Mouse (Mus musculus): ENCODE data around the gene Dnah11.

The Dnah11 gene

DNA sequence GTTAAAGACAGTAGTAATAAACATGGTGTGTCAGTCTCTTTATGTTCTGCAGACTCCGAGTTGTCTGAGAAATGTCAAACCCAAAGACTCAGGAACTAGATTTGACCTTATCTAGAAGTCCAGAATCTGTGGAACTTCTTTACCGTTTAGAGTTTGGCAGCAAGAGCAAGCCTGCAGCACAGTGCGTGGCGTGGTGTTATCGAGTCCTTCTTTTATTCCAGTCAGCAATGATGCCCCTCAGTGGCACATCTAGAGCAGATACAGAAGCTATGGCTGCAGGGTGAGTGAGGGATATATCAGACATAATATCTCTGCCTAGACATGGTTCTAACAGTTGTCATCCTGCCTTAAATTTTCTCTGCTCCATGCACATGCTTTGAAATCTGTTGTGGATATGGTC lies 336.2 kb downstream of the Dnah11 start:
- DNase-seq (ENCODE audit: low spot score in 2 of 2) = no peak

DNA sequence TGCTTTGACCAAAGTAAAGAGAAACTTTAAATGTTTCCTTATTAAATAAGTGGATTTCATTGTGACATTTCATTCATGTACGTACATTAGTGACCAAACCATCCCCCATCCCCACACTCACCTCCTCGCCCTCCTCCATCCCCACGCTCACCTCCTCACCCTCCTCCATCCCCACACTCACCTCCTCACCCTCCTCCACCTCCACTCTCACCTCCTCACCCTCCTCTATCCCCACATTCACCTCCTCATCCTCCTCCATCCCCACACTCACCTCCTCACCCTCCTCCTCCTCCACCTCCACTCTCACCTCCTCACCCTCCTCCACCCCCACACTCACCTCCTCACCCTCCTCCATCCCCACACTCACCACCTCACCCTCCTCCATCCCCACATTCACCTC lies 337.6 kb downstream of the Dnah11 start:
- DNase-seq (ENCODE audit: low spot score in 2 of 2) = no peak

DNA sequence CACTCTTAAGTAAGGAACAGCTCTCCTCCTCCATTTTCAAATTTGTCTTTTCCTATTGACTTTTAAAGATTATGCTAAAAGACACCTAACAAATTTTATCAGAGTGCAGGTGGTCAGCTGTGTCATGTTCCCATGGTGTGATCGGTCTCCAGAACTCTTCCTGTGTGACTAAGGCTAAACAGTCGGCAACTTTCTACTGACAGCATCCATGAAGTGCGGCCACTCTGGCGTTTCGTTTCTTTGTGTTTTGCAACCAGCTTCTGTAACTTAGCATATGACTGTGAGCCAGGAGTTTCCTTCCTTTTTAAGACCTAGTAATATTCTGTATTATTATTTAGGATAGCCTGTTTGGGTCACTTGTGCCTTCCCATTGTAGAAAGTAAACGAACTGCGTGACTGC lies 338.0 kb downstream of the Dnah11 start:
- no peak for DNase-seq (ENCODE audit: low spot score in 2 of 2)

DNA sequence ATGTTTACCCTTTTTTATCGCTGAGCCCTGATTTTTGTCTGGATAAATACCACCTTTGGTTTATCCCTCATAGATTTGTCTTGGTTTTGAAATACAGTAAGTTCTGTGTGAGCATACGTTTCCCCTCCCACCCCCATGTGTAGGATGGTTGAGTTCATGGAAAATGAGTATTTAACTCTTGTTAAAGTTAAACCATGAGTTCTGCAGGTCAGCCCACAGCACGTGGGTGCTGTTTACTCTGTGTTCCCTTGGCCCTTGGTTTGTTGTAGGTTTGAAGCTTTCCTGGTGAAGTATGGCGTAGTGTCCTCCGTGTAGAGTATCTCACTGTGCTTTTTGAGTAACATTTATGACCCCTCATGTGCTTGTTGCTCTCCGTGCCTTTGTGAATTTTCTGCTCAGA lies 341.0 kb downstream of the Dnah11 start:
- no peak for DNase-seq (ENCODE audit: low spot score in 2 of 2)

DNA sequence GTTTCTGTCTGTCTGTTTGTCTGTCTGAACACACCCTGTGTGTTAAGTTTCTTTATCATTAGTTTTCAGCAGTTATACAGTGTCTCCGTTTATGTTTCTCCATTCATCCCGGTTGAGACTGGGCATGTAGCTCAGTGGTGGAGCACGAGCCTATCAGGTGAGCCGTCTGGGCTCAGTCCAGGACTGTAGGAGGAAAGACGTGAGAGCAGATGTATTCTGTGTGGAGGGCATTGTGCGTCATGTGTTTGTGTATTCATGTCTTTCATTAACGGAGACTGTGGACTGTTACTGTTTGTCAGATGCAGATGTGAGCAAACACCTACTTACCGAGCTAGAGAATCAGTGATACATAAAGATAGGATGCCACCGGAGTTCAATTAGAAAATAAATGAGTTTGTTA lies 341.8 kb downstream of the Dnah11 start:
- DNase-seq (ENCODE audit: low spot score in 2 of 2) = no peak

DNA sequence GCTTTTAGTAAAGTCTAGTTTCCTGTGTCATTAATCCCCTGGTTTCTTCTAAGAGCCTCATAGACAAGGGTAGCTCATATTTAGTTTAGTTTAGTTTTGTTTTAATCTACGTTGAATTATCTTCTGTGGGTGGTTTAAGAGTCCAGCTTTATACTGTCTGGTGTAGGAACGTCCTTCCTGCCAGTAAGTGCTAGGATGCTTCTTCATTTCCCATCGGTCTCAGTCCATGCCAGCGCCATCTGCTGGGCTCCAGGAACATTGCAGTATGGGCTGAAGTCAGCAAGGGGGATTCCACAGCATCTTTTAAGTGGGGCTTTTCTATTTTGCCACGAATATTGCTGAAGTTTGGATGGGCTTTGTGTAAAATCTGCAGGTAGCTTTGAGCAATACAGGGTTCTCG lies 345.5 kb downstream of the Dnah11 start:
- peak; percentile 44 to 78 for DNase-seq (ENCODE audit: low spot score in 2 of 2)

DNA sequence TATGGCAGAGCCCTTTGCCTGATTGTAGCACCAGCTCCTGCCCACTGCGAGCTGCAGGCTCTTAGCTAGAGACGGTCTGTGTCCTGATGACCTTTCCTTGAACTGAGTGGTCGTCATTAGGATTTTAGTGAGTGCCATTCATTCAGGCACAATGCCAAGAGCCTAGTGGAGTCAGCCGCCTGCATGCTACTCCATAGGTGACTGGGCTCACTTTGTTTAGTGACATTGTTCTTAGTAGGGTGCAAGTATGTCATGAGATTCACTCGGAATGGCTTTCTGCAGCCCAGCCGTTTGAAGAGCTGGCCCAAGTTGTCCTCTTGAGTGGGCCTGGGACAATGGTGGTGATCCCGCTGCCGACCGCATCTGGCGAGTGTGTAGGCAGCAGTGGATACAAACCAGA lies 348.4 kb downstream of the Dnah11 start:
- no peak for DNase-seq (ENCODE audit: low spot score in 2 of 2)

DNA sequence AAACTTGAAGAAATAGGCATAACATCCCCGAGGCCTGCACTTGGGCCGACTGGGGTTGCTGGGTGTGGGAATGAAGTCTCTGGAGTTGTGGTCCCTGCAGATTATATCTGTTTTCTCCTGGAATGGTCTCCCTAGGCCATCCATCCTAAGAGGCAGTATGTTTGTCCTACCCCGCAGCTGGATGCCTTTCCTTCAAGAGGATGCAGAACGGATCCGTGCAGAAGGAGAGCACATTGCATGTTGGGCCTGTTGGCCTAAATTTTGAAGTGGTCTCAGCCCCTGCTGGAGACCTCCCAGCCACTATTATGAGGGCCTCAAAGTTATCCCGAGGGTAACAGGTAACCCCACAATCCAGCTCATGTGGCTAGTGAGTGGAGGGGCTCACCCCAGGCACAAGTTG lies 350.2 kb downstream of the Dnah11 start:
- no peak for DNase-seq (ENCODE audit: low spot score in 2 of 2)

DNA sequence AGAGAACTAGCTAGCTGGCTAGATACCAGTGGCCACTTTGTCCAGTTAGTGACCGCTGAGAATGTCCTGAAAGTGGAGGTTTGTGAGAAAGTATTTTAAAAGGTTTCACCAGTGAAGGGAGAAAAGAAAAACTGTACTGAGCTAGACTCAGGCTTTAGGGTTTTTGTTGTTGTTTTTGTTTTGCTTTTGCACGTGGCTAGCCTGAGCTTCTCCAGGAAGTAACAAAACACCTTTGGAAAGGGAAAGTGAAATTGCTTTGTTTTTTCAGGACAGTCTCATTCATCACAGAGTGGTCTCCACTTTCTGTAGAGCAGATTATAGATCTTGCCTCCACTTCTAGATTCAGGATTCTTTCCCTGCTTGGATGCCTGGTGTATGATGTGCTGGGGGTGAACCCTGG lies 353.9 kb downstream of the Dnah11 start:
- no peak for DNase-seq (ENCODE audit: low spot score in 2 of 2)

DNA sequence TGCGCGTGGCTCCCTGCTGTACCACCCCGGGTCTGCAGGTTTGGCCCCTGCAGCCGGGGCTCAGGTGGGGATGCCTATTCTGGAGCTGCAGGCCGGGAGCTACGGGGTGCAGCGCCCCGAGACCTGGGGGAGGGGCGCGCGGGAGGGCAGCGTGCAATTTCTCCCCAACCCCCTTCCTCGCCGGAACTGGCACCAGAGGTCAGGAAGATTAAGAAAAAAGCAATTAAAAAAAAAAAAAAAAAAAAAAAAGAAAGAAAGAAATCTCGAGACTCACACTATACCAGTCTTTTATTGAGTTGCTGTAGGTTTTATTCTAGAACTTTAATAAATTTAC lies 354.8 kb downstream of the Dnah11 start:
- DNase-seq (ENCODE audit: low spot score in 2 of 2) = no peak

DNA sequence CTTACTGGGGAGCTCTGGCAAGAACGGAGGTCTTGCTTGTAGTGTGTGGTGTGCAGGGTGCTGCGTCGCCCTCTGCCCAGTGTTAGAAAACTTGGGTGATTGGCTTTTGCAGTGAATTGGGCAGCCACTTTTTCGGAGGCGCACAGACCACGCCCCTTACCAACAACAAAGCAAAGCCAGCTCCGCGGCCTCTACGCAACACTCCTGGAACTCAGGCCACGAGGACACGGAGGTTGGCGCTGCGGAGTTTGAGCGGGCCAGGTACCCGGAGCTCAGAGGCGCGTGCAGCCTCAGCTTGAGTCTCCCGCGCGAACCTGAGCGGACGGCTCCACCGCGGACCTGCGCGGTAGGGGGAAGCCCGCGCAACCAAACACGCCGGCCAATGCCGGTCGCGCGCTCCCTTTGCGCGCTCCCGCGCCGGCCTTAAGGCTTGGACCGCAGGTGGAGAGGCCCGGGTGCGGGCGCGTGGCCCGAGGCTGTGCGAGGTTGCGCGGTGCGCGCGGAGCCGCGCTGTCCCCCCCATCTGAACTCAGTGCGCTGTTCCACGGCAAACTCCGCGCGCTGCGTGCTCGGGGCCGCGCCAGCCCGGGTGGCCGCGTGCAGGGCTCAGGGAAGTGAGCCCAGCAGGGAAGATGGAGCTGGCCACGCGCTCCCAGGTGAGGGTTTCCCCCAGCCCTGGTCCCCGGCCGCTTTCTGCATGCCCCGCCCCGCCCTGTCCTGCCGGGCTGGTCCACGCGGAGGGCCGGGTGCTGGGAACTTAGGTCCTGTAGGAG lies 355.4 kb downstream of the Dnah11 start:
- DNase-seq (ENCODE audit: low spot score in 2 of 2) = peak; percentile 57 to 68

DNA sequence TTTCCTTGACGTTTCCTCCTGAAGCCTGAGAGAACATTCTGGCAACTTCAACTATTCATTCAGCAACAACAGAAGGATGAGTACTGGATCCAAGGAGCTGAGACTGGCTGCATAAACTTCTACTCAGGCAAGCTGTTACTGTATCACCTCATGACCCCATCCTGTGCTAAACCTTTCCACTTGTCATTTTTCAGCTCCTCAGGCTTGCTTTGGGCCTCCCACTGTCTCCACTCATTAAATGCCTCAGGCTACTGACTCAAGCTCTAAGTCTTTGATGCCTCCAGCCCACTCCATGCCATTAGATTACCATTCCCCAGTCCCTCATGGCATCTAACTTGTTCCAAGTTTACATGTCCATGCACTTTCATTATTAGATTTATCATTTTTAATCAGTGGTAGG lies 356.2 kb downstream of the Dnah11 start:
- DNase-seq (ENCODE audit: low spot score in 2 of 2) = no peak

DNA sequence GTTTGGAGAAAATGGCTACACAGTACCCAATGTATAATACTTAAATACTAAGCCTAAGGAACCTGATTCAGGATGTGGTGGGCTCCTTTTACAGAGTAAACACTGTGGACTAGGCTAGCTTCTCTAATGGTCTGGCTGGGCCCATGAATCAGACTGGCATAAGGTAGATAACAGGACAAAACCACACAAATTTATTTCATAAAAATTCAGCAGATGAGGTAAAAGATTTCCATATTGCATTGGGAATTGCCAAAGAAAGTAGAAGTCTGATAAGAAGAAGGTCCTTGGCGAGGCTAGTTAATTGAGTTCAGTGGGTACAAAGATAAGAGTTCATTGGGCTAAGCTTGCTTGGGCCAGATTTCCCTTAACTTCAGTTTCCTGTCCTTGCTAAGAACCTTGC lies 358.1 kb downstream of the Dnah11 start:
- DNase-seq (ENCODE audit: low spot score in 2 of 2) = no peak

DNA sequence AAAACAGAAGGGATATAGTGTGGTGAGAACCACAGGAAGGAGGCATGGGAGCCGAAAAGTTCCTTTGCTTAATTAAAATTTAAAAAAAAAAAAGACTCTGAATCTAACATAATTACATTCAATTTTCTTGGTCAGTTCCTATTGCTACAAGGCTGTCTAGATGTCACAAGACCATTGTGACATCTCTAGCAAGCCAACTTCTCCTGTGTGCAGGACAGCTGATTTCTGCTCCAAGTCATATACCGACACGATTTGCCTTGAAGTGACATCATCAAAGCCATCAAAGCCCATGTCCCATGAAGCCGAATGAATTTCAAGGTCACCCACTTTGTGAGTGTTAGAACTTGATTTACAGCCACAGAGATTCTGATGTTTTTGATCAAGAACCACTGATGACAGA lies 361.5 kb downstream of the Dnah11 start:
- DNase-seq (ENCODE audit: low spot score in 2 of 2) = no peak

DNA sequence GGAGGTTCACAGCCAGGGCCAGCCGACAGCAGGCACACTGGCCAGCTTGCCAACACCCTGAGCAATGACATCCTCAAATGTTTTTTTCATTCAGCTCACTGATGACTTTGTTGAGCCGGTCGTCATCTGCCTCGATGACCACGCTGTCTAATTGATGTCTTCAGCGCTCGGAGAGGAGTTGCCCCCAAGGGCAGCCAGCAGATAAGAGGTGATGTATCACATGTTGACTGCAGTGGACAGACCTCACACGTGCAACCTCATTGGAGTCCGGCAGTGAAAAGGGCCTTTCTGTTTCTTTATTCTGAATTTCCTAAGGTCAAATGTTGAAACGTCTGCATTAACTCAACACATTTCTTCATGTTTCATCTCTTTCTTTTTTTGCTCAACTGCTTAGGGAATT lies 363.5 kb downstream of the Dnah11 start:
- DNase-seq (ENCODE audit: low spot score in 2 of 2) = no peak

DNA sequence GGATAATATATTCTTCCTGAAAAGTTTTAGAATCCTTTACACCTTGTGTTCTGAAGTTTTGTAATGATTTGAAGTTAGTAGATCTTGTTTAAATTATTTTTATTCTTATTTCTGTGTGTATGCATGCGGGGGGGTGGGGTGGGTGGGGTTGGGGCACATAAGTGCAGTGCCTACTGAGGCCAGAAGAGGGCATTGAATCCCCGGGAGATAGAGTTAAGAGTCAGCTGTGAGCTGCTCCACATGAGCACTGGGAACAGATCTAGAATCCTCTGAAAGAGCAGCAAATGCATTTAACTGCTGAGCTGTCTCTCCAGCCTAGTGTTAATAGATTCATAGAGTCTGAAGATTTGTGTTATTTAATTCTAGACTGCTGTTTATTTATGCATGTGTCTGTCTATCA lies 364.2 kb downstream of the Dnah11 start:
- no peak for DNase-seq (ENCODE audit: low spot score in 2 of 2)

DNA sequence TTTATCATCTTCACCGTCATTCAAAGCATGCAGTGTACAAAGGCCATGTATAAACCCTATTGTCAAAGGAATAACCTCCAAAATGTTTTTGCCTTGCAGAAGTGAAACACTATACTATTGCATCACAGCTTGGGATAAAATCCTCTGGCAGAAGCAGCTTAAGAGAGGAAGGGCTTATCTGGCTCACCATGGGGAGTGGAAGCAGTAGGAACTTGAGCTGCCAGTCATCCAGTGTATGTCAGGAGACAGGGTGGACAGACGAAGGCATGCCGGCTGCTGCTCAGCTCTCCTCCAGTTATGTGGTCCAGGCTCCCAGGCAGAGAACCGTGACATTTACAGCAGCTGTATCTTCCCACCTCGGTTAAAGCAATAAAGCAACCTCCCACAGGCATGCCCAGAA lies 366.7 kb downstream of the Dnah11 start:
- DNase-seq (ENCODE audit: low spot score in 2 of 2) = no peak

DNA sequence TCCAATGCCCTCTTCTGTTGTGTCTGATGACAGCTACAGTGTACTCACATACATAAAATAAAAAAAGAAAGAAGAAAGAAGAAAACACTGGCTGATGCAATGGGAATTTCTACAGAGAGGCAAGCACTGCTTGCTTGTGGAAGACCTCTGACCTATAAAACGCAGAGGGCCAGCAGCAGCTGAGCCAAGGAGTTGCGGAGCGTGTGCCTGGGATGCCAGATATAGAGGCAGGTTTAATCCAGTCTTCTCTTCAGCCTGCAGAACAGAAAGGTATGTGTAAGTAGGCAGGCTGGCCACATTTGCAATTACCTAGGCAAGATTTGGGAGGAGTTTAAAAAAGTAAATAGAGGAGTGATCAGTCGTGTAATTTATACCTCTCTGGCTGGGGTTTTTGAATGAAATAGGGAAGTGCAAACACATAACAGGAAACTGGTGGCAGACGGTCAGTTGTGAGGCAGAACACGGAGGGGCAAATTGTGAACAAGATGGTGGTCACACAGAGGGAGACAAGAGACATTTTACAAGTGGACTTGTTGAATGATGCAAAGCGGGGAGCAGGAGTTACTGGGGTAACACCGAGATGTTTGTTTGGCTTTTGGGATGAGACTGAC lies 367.4 kb downstream of the Dnah11 start:
- no peak for DNase-seq (ENCODE audit: low spot score in 2 of 2)

DNA sequence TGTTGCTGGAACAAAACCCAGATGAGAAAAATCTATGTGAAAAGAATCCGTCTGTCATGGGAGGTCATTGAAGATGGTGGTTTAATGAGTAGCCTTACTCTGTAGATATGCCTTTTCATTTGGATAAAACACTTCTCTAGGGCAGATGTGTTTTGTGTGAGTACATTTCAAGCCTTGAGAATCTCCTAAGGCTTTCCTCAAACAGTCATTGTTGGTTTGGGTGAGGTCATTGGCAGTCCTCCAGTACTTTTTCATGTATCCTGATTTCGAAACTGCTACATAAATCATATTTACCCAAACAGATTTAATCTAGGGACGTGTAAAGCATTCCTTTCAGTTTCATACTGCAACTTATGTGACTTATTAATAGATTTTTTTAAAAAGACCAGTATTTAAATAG lies 370.5 kb downstream of the Dnah11 start:
- DNase-seq (ENCODE audit: low spot score in 2 of 2) = no peak
